Comparison of ENCODE assay signal across 26 mouse cellular contexts in genomic region chr5:99383783-99384281, GRCm38 (mm10).
A peak's percentile ranks its signal among the peaks of the same experiment; 100 is the strongest.
DNase-seq lines count a peak whose midpoint lies in the region; ATAC-seq lines count a peak whose summit lies in the region.
"Had no signal": no experiment of that assay in that cellular context is flagged by ENCODE, and none has a peak within 500 bp of the region (broad histone marks: within the 10 kb centered on the region; RNA-seq: fewer than 3 reads in every experiment).

No protein-coding gene starts in this region.

- DNase-seq in frontal cortex, postnatal 25 days (ENCODE audit: low spot score in 2 of 2) = no peak
- peak; percentile 91 for DNase-seq in brain, adult 2 months (ENCODE audit: low read depth, low spot score)
- peak; percentile 76 to 77 for DNase-seq in left cerebral cortex, adult 9 months (ENCODE audit: low spot score in 2 of 2)
- DNase-seq in right cerebral cortex, adult 2 months (ENCODE audit: low spot score in 2 of 2) = peak; percentile 68 to 71
- DNase-seq in liver = no peak
- DNase-seq in forebrain, embryonic 14.5 days (ENCODE audit: low spot score) = no peak
- DNase-seq in ovary, postnatal 14 days (ENCODE audit: low spot score) = no peak
- DNase-seq: adrenal gland, postnatal 10 days; cerebellum, postnatal 14 days; gastrocnemius, postnatal 25 days; heart, postnatal 4 days; kidney, adult 18-20 months; kidney, postnatal 4 days; lung, adult 18-20 months; lung, postnatal 10 days; thymus, postnatal 25 days had no signal

- no peak overlapping the region for H3K4me3 ChIP-seq in forebrain, embryonic 14.5 days (ENCODE audit: low read depth, low read length)
- H3K4me3 ChIP-seq: embryonic facial prominence, embryonic 13.5 days; erythroblast, embryonic 14.5 days; forebrain, embryonic 13.5 days; limb, embryonic 12.5 days; liver, embryonic 12.5 days; midbrain, embryonic 12.5 days had no signal

- ATAC-seq in frontal cortex, adult (ENCODE audit: low TSS enrichment) = peak; percentile 72
- ATAC-seq in forebrain, embryonic 14.5 days = no peak
- ATAC-seq: activated CD4-positive, CD25-positive, alpha-beta regulatory T cell, adult 4 months; forebrain, embryonic 13.5 days; inflammation-experienced regulatory T-cells, adult 6 months; liver, embryonic 12.5 days had no signal

- H3K27me3 ChIP-seq in forebrain, embryonic 14.5 days (replicated peaks; ENCODE audit: control insufficient read depth, insufficient read depth, low read length) = no peaks in the 10 kb centered on the region
- H3K27me3 ChIP-seq: limb, embryonic 12.5 days; liver, embryonic 12.5 days had no signal

- no peaks in the 10 kb centered on the region for H3K9me3 ChIP-seq in forebrain, embryonic 14.5 days (replicated peaks; ENCODE audit: control insufficient read depth, low read length)
- H3K9me3 ChIP-seq: embryonic facial prominence, embryonic 13.5 days; forebrain, embryonic 13.5 days; limb, embryonic 12.5 days; liver, embryonic 12.5 days; midbrain, embryonic 12.5 days had no signal

- H3K9ac ChIP-seq in forebrain, embryonic 14.5 days (ENCODE audit: low read length) = no peak overlapping the region
- H3K9ac ChIP-seq: embryonic facial prominence, embryonic 13.5 days; forebrain, embryonic 13.5 days; hindbrain, embryonic 14.5 days; limb, embryonic 12.5 days; liver, embryonic 12.5 days; midbrain, embryonic 12.5 days had no signal

- no peaks in the 10 kb centered on the region for H3K36me3 ChIP-seq in forebrain, embryonic 14.5 days (ENCODE audit: control insufficient read depth, insufficient read depth, low read length)
- H3K36me3 ChIP-seq: embryonic facial prominence, embryonic 13.5 days; limb, embryonic 12.5 days; liver, embryonic 12.5 days; midbrain, embryonic 12.5 days had no signal

- WGBS in forebrain, embryonic 14.5 days = 80% methylated on average over 13 of the region's 13 CpGs

- H3K4me1 ChIP-seq in forebrain, embryonic 14.5 days (ENCODE audit: control insufficient read depth, insufficient read depth, low read length) = peaks cover 14% of the 10 kb centered on the region; the same call in 1 of the 2 replicates

- no peak overlapping the region for H3K27ac ChIP-seq in forebrain, embryonic 14.5 days (ENCODE audit: low read depth, low read length)
- H3K27ac ChIP-seq: embryonic facial prominence, embryonic 13.5 days; forebrain, embryonic 13.5 days; hindbrain, embryonic 14.5 days; limb, embryonic 12.5 days; liver, embryonic 12.5 days; midbrain, embryonic 12.5 days had no signal

- H3K4me2 ChIP-seq in forebrain, embryonic 14.5 days (ENCODE audit: low read length) = no peak overlapping the region
- H3K4me2 ChIP-seq: embryonic facial prominence, embryonic 13.5 days; forebrain, embryonic 13.5 days; hindbrain, embryonic 14.5 days; limb, embryonic 12.5 days; liver, embryonic 12.5 days; midbrain, embryonic 12.5 days had no signal

Comparison
In these comparisons a context has a peak if more than half of its experiments do, and no peak if none do; other contexts are left out.
1. DNase-seq: peak in brain, adult 2 months (single experiment), left cerebral cortex, adult 9 months (2 of 2) and right cerebral cortex, adult 2 months (2 of 2); none in frontal cortex, postnatal 25 days (0 of 2), liver (single experiment), forebrain, embryonic 14.5 days (single experiment) and ovary, postnatal 14 days (single experiment).